Mouse (Mus musculus) heart, postnatal 0 days (tissue): ENCODE results near the gene Tnp1. TPM values are rescaled to one million over a fixed set of nuclear protein-coding genes. Genes with fewer than 3 reads are reported as not detected.

ENCODE experiments used
- ATAC-seq: fragments of 200-750 bp; cut with Nextera tagmentation; 2 replicates; pipeline ENCODE4 v1.8.0; 2017; ENCODE audit warnings: low read depth, moderate number of reproducible peaks, moderate library complexity; ENCODE audit not compliant: insufficient read depth
- DNase-seq: peaks from one replicate; pipeline ENCODE4 v3.0.0-alpha.2; 2016; ENCODE audit warnings: low spot score
- H3K27ac ChIP-seq: fragments of 300-500 bp; sonication (generic); 2 replicates; pipeline ENCODE4 v1.5.1; 2014; ENCODE audit warnings: low read depth, mild to moderate bottlenecking
- H3K27me3 ChIP-seq: fragments of 300-500 bp; sonication (generic); 2 replicates; pipeline ENCODE4 v1.6.1; 2014; ENCODE audit warnings: low read length, mixed read lengths; ENCODE audit not compliant: control insufficient read depth, insufficient read depth
- H3K36me3 ChIP-seq: fragments of 300-500 bp; sonication (generic); replicated peaks from 2 replicates; pipeline ENCODE4 v1.6.1; 2014; ENCODE audit warnings: low read length, mixed read lengths; ENCODE audit not compliant: control insufficient read depth, insufficient read depth
- H3K4me1 ChIP-seq: fragments of 300-500 bp; sonication (generic); 2 replicates; pipeline ENCODE4 v1.6.1; 2014; ENCODE audit warnings: antibody characterized with exemption; ENCODE audit not compliant: control insufficient read depth, insufficient read depth
- H3K4me2 ChIP-seq: fragments of 300-500 bp; sonication (generic); 2 replicates; pipeline ENCODE4 v1.6.1; 2014; ENCODE audit warnings: low read depth, mild to moderate bottlenecking, low read length, moderate library complexity
- H3K4me3 ChIP-seq: fragments of 300-500 bp; sonication (generic); 2 replicates; pipeline ENCODE4 v1.5.1; 2014; ENCODE audit warnings: low read depth, low read length
- H3K9ac ChIP-seq: fragments of 300-500 bp; sonication (generic); replicated peaks from 2 replicates; pipeline ENCODE4 v1.6.1; 2014; ENCODE audit warnings: low read depth, low read length, mixed read lengths
- H3K9me3 ChIP-seq: fragments of 300-500 bp; sonication (generic); replicated peaks from 2 replicates; pipeline ENCODE4 v1.6.1; 2016; ENCODE audit warnings: low read length; ENCODE audit not compliant: control insufficient read depth
- CTCF ChIP-seq: IDR thresholded peaks from 2 replicates; pipeline ENCODE4 v1.5.1; 2016; ENCODE audit warnings: antibody characterized with exemption, control low read depth, low read depth
- EP300 ChIP-seq: IDR thresholded peaks from 2 replicates; pipeline ENCODE4 v1.6.1; 2016; ENCODE audit warnings: antibody characterized with exemption, low read depth
- WGBS: fragments of 180-500 bp; shearing (Covaris S2); extraction: QIAGEN DNeasy Blood & Tissue Kit; methylation state at CpG from one replicate; pipeline ENCODE4 v1.1.7; 2014; 5-methylcytosine and 5-hydroxymethylcytosine counted together
- polyA plus RNA-seq: library from polyadenylated mRNA; unstranded; fragments of >200 nt; fragmentation: Nextera tagmentation; extraction: Ambion mirVana; gene quantifications from 2 replicates; pipeline ENCODE4 v1.2.1, GENCODE M21; 2015
- total RNA-seq: library from RNA; depleted of rRNA; stranded (reverse); fragments of >200 nt; gene quantifications from 2 replicates; pipeline ENCODE4 v1.2.3, GENCODE M21; 2014; ENCODE audit warnings: low replicate concordance

The Tnp1 gene
- total and polyA plus RNA-seq, 2 experiments from 2014 or later, result not detected

GRCm38 (mm10) chr1:73004890-73005289 is 10.8 kb downstream of the Tnp1 start:
- H3K27ac ChIP-seq, result no peak overlapping the region
- WGBS, result 94% methylated on average over 2 of the region's 2 CpGs
- ATAC-seq (no peak), DNase-seq (no peak)
- H3K9me3 ChIP-seq, result no peaks in the 10 kb centered on the region
- TF ChIP-seq CTCF (no peak), EP300 (no peak)
- no peak overlapping the region for H3K9ac ChIP-seq
- no peaks in the 10 kb centered on the region for H3K4me1 ChIP-seq
- H3K27me3 ChIP-seq, result no peaks in the 10 kb centered on the region
- no peak overlapping the region for H3K4me2 ChIP-seq
- no peaks in the 10 kb centered on the region for H3K36me3 ChIP-seq
- no peak overlapping the region for H3K4me3 ChIP-seq

- Histone ChIP-seq H3K36me3 (no peaks in the 10 kb centered on the region), H3K4me3 (no peak overlapping the region), H3K27ac (no peak overlapping the region), H3K9ac (no peak overlapping the region), H3K4me1 (0 out of 2 replicates have a peak, but pooled peaks cover 3% of the 10 kb centered on the region), H3K27me3 (no peaks in the 10 kb centered on the region), H3K9me3 (no peaks in the 10 kb centered on the region), H3K4me2 (no peak overlapping the region)
- ATAC-seq (no peak), DNase-seq (no peak)
- TF ChIP-seq CTCF (no peak), EP300 (no peak)
- 58% methylated on average over 5 of the region's 5 CpGs for WGBS
Observed at GRCm38 (mm10) chr1:73002637-73003036, 13.1 kb downstream of the Tnp1 start.

GRCm38 (mm10) chr1:73001961-73002360 is 13.7 kb downstream of the Tnp1 start:
- Histone ChIP-seq H3K36me3 (no peaks in the 10 kb centered on the region), H3K9ac (no peak overlapping the region), H3K27ac (no peak overlapping the region), H3K27me3 (no peaks in the 10 kb centered on the region), H3K4me3 (no peak overlapping the region), H3K4me1 (0 out of 2 replicates have a peak, but pooled peaks cover 3% of the 10 kb centered on the region), H3K9me3 (no peaks in the 10 kb centered on the region), H3K4me2 (no peak overlapping the region)
- ATAC-seq (no peak), DNase-seq (no peak)
- no peak for TF ChIP-seq CTCF
- no peak for TF ChIP-seq EP300
- 74% methylated on average over 5 of the region's 5 CpGs for WGBS

- Histone ChIP-seq H3K36me3 (no peaks in the 10 kb centered on the region), H3K27me3 (no peaks in the 10 kb centered on the region), H3K9ac (no peak overlapping the region), H3K27ac (no peak overlapping the region), H3K4me3 (no peak overlapping the region), H3K4me2 (no peak overlapping the region), H3K9me3 (0 out of 2 replicates have a peak, but pooled peaks cover 4% of the 10 kb centered on the region), H3K4me1 (0 out of 2 replicates have a peak, but pooled peaks cover 3% of the 10 kb centered on the region)
- TF ChIP-seq EP300 (no peak), CTCF (no peak)
- 91% methylated on average over 5 of the region's 5 CpGs for WGBS
- no peak for ATAC-seq
- DNase-seq, result no peak
Observed at GRCm38 (mm10) chr1:72994751-72995528, 20.8 kb downstream of the Tnp1 start.

- H3K4me1 ChIP-seq, result 0 out of 2 replicates have a peak, but pooled peaks cover 3% of the 10 kb centered on the region
- TF ChIP-seq EP300 (no peak), CTCF (no peak)
- no peak overlapping the region for H3K4me2 ChIP-seq
- H3K36me3 ChIP-seq, result no peaks in the 10 kb centered on the region
- no peaks in the 10 kb centered on the region for H3K27me3 ChIP-seq
- no peak overlapping the region for H3K4me3 ChIP-seq
- DNase-seq (no peak), ATAC-seq (no peak)
- no peak overlapping the region for H3K27ac ChIP-seq
- H3K9ac ChIP-seq, result no peak overlapping the region
- 75% methylated on average over 2 of the region's 2 CpGs for WGBS
- 0 out of 2 replicates have a peak, but pooled peaks cover 4% of the 10 kb centered on the region for H3K9me3 ChIP-seq
Observed at GRCm38 (mm10) chr1:72992944-72993464, 22.7 kb downstream of the Tnp1 start.
